Mouse (Mus musculus) R1 (cell line): Measurements from ENCODE around the gene Zfp672.

Experiments
- DNase-seq: peaks from one replicate; pipeline ENCODE4 v3.0.0-alpha.2; 2018; ENCODE audit warnings: low read depth, low spot score

Zfp672 gene

GRCm38 (mm10) chr11:58289992-58290682 lies 40.0 kb downstream of the Zfp672 start:
- DNase-seq, result no peak

DNA sequence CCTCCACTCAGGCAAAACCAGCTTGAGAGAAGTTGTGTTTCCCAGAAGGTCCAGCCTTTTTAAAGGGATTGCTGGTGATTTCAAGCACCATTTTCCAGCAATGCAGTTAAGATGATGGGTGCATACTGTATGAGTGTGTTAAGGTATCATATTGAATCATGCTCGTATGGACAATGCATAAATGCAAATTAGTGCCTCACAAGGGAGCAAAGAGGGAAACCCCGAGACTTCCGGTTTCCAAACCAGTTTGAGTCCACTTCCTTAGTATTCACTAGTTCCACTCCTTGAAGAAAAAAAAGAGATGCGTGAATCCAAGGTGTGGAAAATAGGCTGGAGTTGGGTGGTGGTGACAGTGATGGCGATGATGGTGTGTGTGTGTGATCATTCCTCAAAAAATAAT lies 47.6 kb downstream of the Zfp672 start:
- DNase-seq, result no peak

DNA sequence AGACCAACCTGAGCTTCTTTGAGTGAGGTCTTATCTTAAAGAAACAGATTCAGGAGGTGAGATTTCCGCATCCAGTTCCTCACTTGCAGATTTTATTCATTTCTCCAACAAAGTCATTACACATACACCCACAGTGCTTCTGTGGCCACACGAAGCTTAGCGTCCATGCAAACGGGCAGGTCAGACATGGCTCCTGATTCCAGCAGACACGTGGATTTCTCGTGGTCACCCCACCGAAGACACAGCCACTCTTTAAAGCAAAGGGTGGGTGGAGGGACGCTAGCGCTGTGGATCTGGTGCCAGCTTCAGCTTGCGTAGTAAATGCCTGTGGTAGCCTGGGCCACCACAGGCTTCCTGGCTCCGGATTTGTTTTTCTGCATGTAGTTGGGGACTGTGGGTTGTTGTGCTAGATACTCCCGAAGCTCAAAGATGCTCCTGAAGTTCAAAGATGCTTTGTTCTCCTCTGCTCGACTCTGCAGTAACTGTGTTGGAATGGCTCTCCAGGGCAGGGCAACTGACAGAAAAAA lies 48.1 kb downstream of the Zfp672 start:
- DNase-seq, result no peak

- no peak for DNase-seq
These were observed 54.4 kb downstream of the Zfp672 start for GRCm38 (mm10) chr11:58275756-58276155.

DNA sequence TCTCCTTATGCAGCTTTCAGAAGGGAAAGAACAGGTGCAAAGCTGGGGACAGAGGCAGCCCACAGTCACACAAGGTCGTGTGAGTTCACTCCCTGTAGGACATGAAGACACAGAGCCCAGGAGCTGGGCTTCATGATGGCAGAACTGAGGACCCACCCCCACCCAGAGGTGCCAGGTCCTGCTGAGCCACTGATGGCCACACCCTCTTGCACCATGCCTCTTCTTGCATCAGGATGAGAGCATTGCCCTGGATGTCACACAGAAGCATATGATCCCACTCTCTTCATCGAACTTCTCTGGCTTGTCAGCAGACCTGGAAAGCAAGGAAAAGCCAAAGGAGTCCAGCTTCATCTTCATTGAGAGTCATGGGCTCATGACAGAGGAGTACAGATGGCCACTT lies 55.6 kb downstream of the Zfp672 start, which contains the start of gene 4930438A08Rik:
Gene 4930438A08Rik (plus strand): TSS at position 228 of the 400 bp plus-strand sequence.
- DNase-seq, result no peak

- no peak for DNase-seq
These were observed 61.9 kb downstream of the Zfp672 start for GRCm38 (mm10) chr11:58268285-58268684.
